Mouse (Mus musculus) heart, embryonic 12.5 days (tissue): ENCODE measurements around the gene Parp12. TPM values are rescaled to one million over a fixed set of nuclear protein-coding genes. Genes with fewer than 3 reads are reported as not detected.

Source experiments
- ATAC-seq: fragments of 200-750 bp; cut with Nextera tagmentation; 2 replicates; pipeline ENCODE4 v1.8.0; 2017; ENCODE audit warnings: moderate TSS enrichment, moderate library complexity; ENCODE audit not compliant: insufficient number of reproducible peaks, low FRiP score
- H3K27ac ChIP-seq: fragments of 300-500 bp; sonication (generic); 2 replicates; pipeline ENCODE4 v1.5.1; 2016; ENCODE audit warnings: mild to moderate bottlenecking, moderate library complexity; ENCODE audit not compliant: poor library complexity, severe bottlenecking
- H3K27me3 ChIP-seq: fragments of 300-500 bp; sonication (generic); replicated peaks from 2 replicates; pipeline ENCODE4 v1.6.1; 2016; ENCODE audit warnings: mild to moderate bottlenecking, moderate library complexity
- H3K36me3 ChIP-seq: fragments of 300-500 bp; sonication (generic); 2 replicates; pipeline ENCODE4 v1.6.1; 2016; ENCODE audit warnings: mild to moderate bottlenecking, moderate library complexity
- H3K4me1 ChIP-seq: fragments of 300-500 bp; sonication (generic); replicated peaks from 2 replicates; pipeline ENCODE4 v1.6.1; 2016; ENCODE audit warnings: mild to moderate bottlenecking
- H3K4me2 ChIP-seq: fragments of 300-500 bp; sonication (generic); 2 replicates; pipeline ENCODE4 v1.6.1; 2016; ENCODE audit warnings: mild to moderate bottlenecking, moderate library complexity
- H3K4me3 ChIP-seq: fragments of 300-500 bp; sonication (generic); 2 replicates; pipeline ENCODE4 v1.5.1; 2016; ENCODE audit warnings: mild to moderate bottlenecking
- H3K9ac ChIP-seq: fragments of 300-500 bp; sonication (generic); 2 replicates; pipeline ENCODE4 v1.6.1; 2016; ENCODE audit warnings: mild to moderate bottlenecking, moderate library complexity
- H3K9me3 ChIP-seq: fragments of 300-500 bp; sonication (generic); replicated peaks from 2 replicates; pipeline ENCODE4 v1.6.1; 2016; ENCODE audit warnings: mild to moderate bottlenecking, moderate library complexity
- WGBS: fragments of 180-500 bp; shearing (Covaris S2); methylation state at CpG from one replicate; pipeline ENCODE4 v1.1.7; 2016; 5-methylcytosine and 5-hydroxymethylcytosine counted together
- polyA plus RNA-seq: library from polyadenylated mRNA; unstranded; fragments of >200 nt; fragmentation: Nextera tagmentation; extraction: Ambion mirVana; gene quantifications from 2 replicates; pipeline ENCODE4 v1.2.1, GENCODE M21; 2016

Gene Parp12
- polyA plus RNA-seq: 10.3 and 10.6 TPM in 2 replicates

GRCm38 (mm10) chr6:39117584-39118455 lies at the start of gene Parp12:
TSS of gene Parp12 (minus strand) at chr6:39118349.
- H3K9me3 ChIP-seq: peaks cover 4% of the 10 kb centered on the region; the same call in 1 of the 2 replicates
- H3K9ac ChIP-seq: peak within 1 kb of the TSS; percentile 86
- peak; percentile 78 for ATAC-seq
- WGBS: 1% methylated on average over 100 of the region's 101 CpGs
- H3K4me1 ChIP-seq: peaks cover 13% of the 10 kb centered on the region
- H3K27ac ChIP-seq: no peak within 1 kb of the TSS
- peak within 1 kb of the TSS; percentile 75 for H3K4me3 ChIP-seq
- H3K27me3 ChIP-seq: no peaks in the 10 kb centered on the region
- H3K36me3 ChIP-seq: 0 out of 2 replicates have a peak, but pooled peaks cover 2% of the 10 kb centered on the region
- H3K4me2 ChIP-seq: peak within 1 kb of the TSS; percentile 75

DNA sequence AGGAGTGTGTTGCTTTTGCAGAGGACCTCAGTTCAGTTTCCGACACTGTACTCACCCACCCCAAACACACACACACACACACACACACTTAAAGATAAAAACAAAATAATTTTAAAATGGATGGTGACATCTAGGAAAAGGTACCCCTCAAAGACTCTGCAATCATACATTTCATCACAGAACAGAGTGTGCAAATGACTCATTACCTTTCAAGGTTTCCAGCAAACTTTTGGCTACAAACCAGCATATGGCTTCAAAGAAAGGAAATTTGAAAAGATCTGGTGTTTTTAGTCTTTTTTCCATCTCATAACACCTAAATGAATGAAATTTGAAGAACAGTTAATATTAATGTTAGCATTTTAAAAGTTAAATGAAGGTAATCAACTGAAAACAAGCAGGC lies 46.7 kb upstream of the Parp12 start:
- no peak overlapping the region for H3K27ac ChIP-seq
- no peaks in the 10 kb centered on the region for H3K4me1 ChIP-seq
- no peaks in the 10 kb centered on the region for H3K9me3 ChIP-seq
- H3K4me3 ChIP-seq: no peak overlapping the region
- peaks cover 28% of the 10 kb centered on the region for H3K36me3 ChIP-seq
- ATAC-seq: no peak
- no peaks in the 10 kb centered on the region for H3K27me3 ChIP-seq
- H3K9ac ChIP-seq: no peak overlapping the region
- WGBS: 91% methylated on average over 1 of the region's 1 CpGs
- H3K4me2 ChIP-seq: no peak overlapping the region

DNA sequence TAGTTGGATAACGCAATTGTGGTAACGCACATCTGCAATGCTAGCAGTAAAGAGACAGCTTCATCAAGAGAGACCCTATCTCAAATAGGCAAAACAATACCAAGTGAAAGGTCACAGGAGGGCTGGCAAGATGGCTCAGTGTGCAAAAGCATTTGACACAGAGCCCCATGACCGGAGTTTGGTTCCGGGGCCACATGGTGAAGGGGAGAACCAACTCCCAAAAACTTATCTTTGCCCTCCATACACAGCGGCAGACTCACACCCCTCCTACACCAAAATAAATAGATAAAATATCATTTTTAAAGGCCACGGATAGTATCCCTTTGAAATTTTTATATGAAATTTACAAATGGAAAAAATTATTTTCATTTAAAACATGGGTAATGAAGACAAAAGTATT lies 43.8 kb upstream of the Parp12 start:
- H3K9ac ChIP-seq: no peak overlapping the region
- no peaks in the 10 kb centered on the region for H3K27me3 ChIP-seq
- no peak for ATAC-seq
- peaks cover 23% of the 10 kb centered on the region for H3K36me3 ChIP-seq
- no peaks in the 10 kb centered on the region for H3K4me1 ChIP-seq
- no peak overlapping the region for H3K4me2 ChIP-seq
- 87% methylated on average over 6 of the region's 6 CpGs for WGBS
- no peak overlapping the region for H3K27ac ChIP-seq
- H3K4me3 ChIP-seq: no peak overlapping the region
- no peaks in the 10 kb centered on the region for H3K9me3 ChIP-seq

DNA sequence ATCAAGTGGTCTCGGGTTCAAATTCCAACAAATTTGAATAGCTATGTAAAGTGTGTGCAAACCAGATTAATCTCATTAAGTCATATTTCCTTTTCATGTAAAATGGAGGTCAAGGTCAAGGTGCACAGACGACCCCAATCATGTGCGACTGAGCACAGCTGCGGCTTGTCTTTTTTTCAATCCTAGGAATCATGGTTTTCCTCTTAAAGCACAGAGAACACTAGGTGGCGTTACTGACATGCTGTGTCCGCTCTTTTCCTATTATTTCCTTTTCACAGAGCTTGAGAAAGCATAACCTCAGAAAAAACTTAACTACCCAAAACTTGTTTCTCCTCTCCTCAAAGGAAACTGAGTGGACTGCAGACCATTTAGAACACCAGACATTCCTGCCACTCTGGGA lies 27.9 kb upstream of the Parp12 start:
- no peak for ATAC-seq
- Histone ChIP-seq H3K4me3 (no peak overlapping the region), H3K4me2 (no peak overlapping the region), H3K36me3 (peaks cover 63% of the 10 kb centered on the region), H3K27me3 (no peaks in the 10 kb centered on the region), H3K9me3 (no peaks in the 10 kb centered on the region), H3K9ac (no peak overlapping the region), H3K27ac (no peak overlapping the region), H3K4me1 (no peaks in the 10 kb centered on the region)
- 73% methylated on average over 6 of the region's 6 CpGs for WGBS

- no peak for ATAC-seq
- no peak overlapping the region for H3K9ac ChIP-seq
- H3K27me3 ChIP-seq: no peaks in the 10 kb centered on the region
- H3K4me2 ChIP-seq: no peak overlapping the region
- H3K36me3 ChIP-seq: peaks cover 24% of the 10 kb centered on the region
- H3K4me1 ChIP-seq: no peaks in the 10 kb centered on the region
- WGBS: 65% methylated on average over 5 of the region's 5 CpGs
- no peak overlapping the region for H3K4me3 ChIP-seq
- no peaks in the 10 kb centered on the region for H3K9me3 ChIP-seq
- no peak overlapping the region for H3K27ac ChIP-seq
Measured at GRCm38 (mm10) chr6:39132556-39132955, 14.4 kb upstream of the Parp12 start.

DNA sequence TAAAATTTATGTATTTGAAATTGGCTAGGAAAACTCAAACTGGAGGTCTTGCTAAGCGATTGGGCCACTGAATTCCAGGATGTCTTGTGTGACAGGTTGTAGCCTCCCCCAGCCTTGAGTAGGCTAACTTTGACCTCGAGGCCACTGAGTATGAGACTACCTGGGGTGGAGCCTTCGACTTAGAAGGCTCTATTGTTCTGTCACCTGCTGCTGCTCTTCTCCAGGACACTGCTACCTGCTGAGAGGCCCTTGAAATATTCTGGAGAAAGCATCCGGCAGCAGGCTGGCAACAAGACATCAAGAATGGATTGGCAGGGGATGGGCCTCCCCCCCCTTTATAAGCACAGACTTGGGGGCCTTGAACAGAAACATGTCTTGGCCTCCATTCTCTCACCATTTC lies 13.3 kb upstream of the Parp12 start:
- H3K27ac ChIP-seq: no peak overlapping the region
- ATAC-seq: no peak
- no peak overlapping the region for H3K9ac ChIP-seq
- H3K9me3 ChIP-seq: no peaks in the 10 kb centered on the region
- no peaks in the 10 kb centered on the region for H3K27me3 ChIP-seq
- no peak overlapping the region for H3K4me2 ChIP-seq
- WGBS: 54% methylated on average over 4 of the region's 4 CpGs
- H3K36me3 ChIP-seq: peaks cover 24% of the 10 kb centered on the region
- H3K4me1 ChIP-seq: no peaks in the 10 kb centered on the region
- H3K4me3 ChIP-seq: no peak overlapping the region

DNA sequence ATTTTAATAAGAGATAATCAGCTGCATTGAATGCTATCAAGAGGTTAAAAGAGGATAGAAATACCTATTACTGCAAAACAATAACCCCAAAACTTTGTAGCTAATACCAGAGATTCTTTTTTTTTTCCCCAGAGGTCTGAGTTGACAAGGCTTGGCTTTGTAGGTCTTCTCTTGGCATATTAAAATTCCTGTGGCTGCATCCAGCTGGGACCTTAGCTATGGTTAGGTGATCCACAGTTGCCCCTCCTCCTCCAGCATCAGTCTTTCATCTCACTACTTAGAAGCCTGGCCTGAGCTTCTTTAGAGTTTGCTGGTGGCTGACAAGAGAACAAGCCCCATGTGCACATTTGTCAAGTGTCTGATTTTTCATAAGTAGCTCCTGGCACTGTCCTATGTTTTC lies 6.6 kb upstream of the Parp12 start:
- no peak for ATAC-seq

GRCm38 (mm10) chr6:39120685-39121084 lies 2.5 kb upstream of the Parp12 start:
- no peak for ATAC-seq
- no peak overlapping the region for H3K9ac ChIP-seq
- H3K4me3 ChIP-seq: no peak overlapping the region
- H3K27me3 ChIP-seq: no peaks in the 10 kb centered on the region
- no peak overlapping the region for H3K27ac ChIP-seq
- 49% methylated on average over 3 of the region's 3 CpGs for WGBS
- no peak overlapping the region for H3K4me2 ChIP-seq
- peaks cover 12% of the 10 kb centered on the region for H3K4me1 ChIP-seq
- 0 out of 2 replicates have a peak, but pooled peaks cover 2% of the 10 kb centered on the region for H3K36me3 ChIP-seq
- H3K9me3 ChIP-seq: peaks cover 4% of the 10 kb centered on the region; the same call in 1 of the 2 replicates

More for the DNA sequence above, 6.6 kb upstream of the Parp12 start:
- Histone ChIP-seq H3K36me3 (0 out of 2 replicates have a peak, but pooled peaks cover 2% of the 10 kb centered on the region), H3K9ac (no peak overlapping the region), H3K27me3 (no peaks in the 10 kb centered on the region), H3K9me3 (no peaks in the 10 kb centered on the region), H3K4me2 (no peak overlapping the region), H3K27ac (no peak overlapping the region), H3K4me3 (no peak overlapping the region), H3K4me1 (no peaks in the 10 kb centered on the region)

DNA sequence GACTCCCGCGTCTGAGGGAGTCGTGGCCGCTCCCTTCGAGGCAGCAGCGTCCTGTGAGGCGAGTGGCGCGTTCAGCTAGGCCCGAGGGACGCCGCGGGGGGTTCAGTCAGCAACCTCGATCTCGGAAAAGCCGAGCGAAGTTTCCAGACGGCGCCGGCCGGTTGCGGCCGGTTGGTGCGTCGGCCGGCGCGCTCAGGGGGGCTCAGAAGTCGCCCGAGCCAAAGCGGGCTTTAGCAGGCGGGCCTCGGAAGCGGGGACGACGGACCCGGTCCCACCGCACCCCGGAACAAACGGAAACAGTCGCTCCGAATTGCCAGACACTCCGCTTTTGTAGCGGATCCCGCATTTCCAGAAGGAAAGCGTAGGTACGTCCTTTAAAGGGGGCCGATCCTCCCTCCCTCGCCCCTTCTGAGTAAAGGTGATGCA lies 320 bp upstream of the Parp12 start:
- Histone ChIP-seq H3K9ac (peak overlapping the region; percentile 86), H3K4me1 (peaks cover 13% of the 10 kb centered on the region), H3K27ac (no peak overlapping the region), H3K4me3 (peak overlapping the region; percentile 75), H3K9me3 (peaks cover 4% of the 10 kb centered on the region; the same call in 1 of the 2 replicates), H3K27me3 (no peaks in the 10 kb centered on the region), H3K4me2 (peak overlapping the region; percentile 75), H3K36me3 (0 out of 2 replicates have a peak, but pooled peaks cover 2% of the 10 kb centered on the region)
- WGBS: 9% methylated on average over 49 of the region's 49 CpGs
- peak; percentile 9; the same call in 1 of the 2 replicates for ATAC-seq

DNA sequence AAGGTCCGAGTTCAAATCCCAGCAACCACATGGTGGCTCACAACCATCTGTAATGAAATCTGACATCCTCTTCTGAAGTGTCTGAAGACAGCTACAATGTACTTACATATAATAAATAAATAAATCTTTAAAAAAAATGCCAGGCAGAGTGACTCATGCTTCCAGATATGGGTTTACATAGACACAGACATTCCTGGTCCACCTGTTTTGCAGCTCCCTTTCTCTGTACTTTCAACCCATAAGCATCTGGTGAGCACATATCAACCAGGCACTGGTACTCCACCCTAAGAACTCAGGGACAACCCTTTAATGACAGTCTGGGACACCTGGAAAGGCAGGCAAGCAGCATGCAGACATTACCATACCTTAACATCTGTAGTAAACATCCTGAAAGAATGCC lies 2.7 kb downstream of the Parp12 start:
- H3K4me1 ChIP-seq: peaks cover 13% of the 10 kb centered on the region
- no peak overlapping the region for H3K4me3 ChIP-seq
- H3K9ac ChIP-seq: no peak overlapping the region
- H3K4me2 ChIP-seq: no peak overlapping the region
- no peaks in the 10 kb centered on the region for H3K27me3 ChIP-seq
- no peaks in the 10 kb centered on the region for H3K36me3 ChIP-seq
- WGBS: 85% methylated on average over 1 of the region's 1 CpGs
- no peak for ATAC-seq
- H3K9me3 ChIP-seq: peaks cover 4% of the 10 kb centered on the region; the same call in 1 of the 2 replicates
- no peak overlapping the region for H3K27ac ChIP-seq

DNA sequence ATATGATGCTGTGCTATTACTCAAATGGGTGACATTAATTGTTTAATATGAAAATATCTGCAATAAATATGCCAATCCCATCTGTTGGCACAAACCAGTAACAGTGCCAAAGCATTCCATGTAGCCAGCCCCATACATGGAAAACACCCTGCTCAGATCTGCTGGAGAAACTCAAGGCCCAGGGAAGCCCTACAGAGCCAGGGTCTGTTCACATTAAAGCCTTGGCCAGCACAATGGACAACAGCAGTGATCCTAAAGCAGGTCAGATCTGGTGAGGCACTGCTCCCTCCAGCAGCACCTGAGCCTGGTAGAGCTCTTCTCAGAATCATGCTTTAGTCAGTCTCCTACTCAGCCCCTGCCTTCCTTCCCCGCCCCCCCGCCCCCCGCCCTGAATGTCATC lies 5.0 kb downstream of the Parp12 start:
- Histone ChIP-seq H3K9ac (no peak overlapping the region), H3K27ac (no peak overlapping the region), H3K27me3 (no peaks in the 10 kb centered on the region), H3K4me3 (no peak overlapping the region), H3K36me3 (peaks cover 3% of the 10 kb centered on the region; the same call in 1 of the 2 replicates), H3K4me1 (peaks cover 13% of the 10 kb centered on the region), H3K9me3 (no peaks in the 10 kb centered on the region), H3K4me2 (no peak overlapping the region)
- 95% methylated on average over 3 of the region's 3 CpGs for WGBS
- no peak for ATAC-seq
